Mouse (Mus musculus) B cell, adult 2 months (primary cell): ENCODE measurements around the gene Gm7145.
"Not testable (repeated sequence)": the region's sequence is repeated elsewhere in the genome, so short reads cannot be mapped to it uniquely, and the experiment has no call there.

Experiments
- DNase-seq, 2 experiments: peaks; one replicate each; pipeline ENCODE4 v3.0.0; 2022

Gene Gm7145

GRCm38 (mm10) chr1:117965639-117966038, at the start of gene Gm7145:
TSS of gene Gm7145 (plus strand) at chr1:117965939.
- DNase-seq: no peak

- not testable (repeated sequence) for DNase-seq
Measured at GRCm38 (mm10) chr1:117927715-117928114, 38.0 kb upstream of the Gm7145 start, which contains the start of gene Gm28168. TSS of gene Gm28168 (plus strand) at chr1:117928015.

DNA sequence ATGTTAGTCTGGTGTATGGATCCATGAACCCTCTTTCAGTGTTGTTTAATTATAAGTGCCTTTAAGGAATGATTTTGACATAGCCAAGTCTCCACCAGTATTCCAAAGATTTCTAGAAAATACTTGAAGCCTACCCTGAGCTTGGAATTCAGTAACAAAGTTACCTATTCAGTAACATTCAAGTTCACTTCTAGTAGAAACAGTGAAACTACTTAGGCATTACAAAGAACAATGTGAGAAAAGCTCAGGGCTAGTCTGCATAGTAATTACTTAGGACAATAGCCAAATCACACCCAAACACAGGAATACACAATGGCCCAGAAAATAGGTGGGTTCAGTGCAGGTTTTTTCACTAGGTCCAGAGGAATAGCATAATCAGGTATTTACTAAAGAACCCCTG, 38.1 kb downstream of the Gm7145 start:
- DNase-seq: not testable (repeated sequence)

GRCm38 (mm10) chr1:118012736-118013135, 47.0 kb downstream of the Gm7145 start:
- DNase-seq: not testable (repeated sequence)
